Mouse (Mus musculus) cortical plate, adult 2 months (tissue): ENCODE results near the gene Aph1c. TPM values are rescaled to one million over a fixed set of nuclear protein-coding genes. Genes with fewer than 3 reads are reported as not detected.
A peak's percentile ranks its signal among the peaks of the same experiment; 100 is the strongest.
"Not testable (repeated sequence)": the region's sequence is repeated elsewhere in the genome, so short reads cannot be mapped to it uniquely, and the experiment has no call there.

Experiments
- H3K27ac ChIP-seq: fragments of 200-500 bp; 2 replicates; pipeline ENCODE4 v1.5.1; 2012; ENCODE audit warnings: low read length, control low read depth, inconsistent platforms; ENCODE audit not compliant: insufficient read depth
- H3K4me1 ChIP-seq: fragments of 200-500 bp; 2 replicates; pipeline ENCODE4 v1.6.1; 2011; ENCODE audit warnings: low read length; ENCODE audit not compliant: control insufficient read depth, insufficient read depth
- H3K4me3 ChIP-seq: fragments of 200-500 bp; 2 replicates; pipeline ENCODE4 v1.5.1; 2011; ENCODE audit warnings: mild to moderate bottlenecking, low read length, control low read depth; ENCODE audit not compliant: insufficient read depth
- CTCF ChIP-seq: fragments of 200-500 bp; IDR thresholded peaks from 2 replicates; pipeline ENCODE4 v1.5.1; 2011; ENCODE audit warnings: mild to moderate bottlenecking, control low read depth, low read length; ENCODE audit not compliant: insufficient read depth; ENCODE audit errors: extremely low read depth
- POLR2A ChIP-seq: fragments of 200-500 bp; IDR thresholded peaks from 2 replicates; pipeline ENCODE4 v1.6.1; 2011; ENCODE audit warnings: mild to moderate bottlenecking, low read length, control low read depth; ENCODE audit not compliant: insufficient read depth; ENCODE audit errors: extremely low read depth
- polyA plus RNA-seq: library from polyadenylated mRNA; depleted of rRNA; stranded (reverse); fragments of >200 nt; gene quantifications from 2 replicates; pipeline ENCODE4 v1.2.3, GENCODE M21; 2012; rRNA removed

The Aph1c gene
- polyA plus RNA-seq: 5.3 and 5.5 TPM in 2 replicates

DNA sequence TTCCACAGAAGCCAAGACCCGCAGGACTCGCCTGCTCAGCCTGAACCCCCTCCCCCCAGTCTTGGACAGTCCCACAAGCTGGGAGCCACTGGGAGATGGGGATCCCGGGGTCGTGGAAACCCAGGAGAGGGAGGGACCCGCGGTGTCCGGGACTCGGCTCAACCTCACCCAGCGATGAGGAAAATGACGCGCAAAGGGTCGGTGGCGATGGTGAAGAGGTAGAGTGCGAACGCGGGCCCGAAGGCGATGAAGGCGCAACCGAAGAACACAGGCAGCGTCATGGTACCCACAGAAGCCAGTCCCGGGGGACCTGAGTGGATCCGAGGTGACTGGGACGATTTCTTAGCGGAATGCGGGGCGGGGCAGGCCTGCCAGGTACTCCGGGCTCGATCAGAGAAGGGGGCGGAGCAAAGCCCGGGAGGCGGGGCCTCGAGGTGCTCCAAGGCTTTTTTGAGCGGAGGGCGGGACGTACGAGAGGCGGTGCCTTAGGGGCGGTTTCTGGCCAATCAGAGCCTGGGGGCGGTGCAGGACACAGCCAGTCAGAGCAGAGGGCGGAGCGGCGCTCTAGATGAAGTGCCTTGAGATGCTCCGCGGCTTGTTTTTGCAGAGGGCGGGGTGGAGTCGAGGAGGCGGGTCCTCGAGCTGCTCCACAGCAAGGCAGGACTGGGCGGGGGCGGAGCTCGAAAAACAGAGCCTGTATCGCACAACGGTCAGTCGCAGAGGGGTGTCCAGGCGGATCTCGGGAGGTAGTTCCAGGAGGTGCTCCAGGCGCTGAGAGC is at the start of gene Aph1c:
Aph1c (minus strand) TSS at position 409 of the 779 bp plus-strand sequence.
- H3K4me1 ChIP-seq: peaks cover 3% of the 10 kb centered on the region; the same call in 1 of the 2 replicates

GRCm38 (mm10) chr9:66883500-66883899 is 49.0 kb upstream of the Aph1c start:
- TF ChIP-seq CTCF (no peak), POLR2A (no peak)
- no peaks in the 10 kb centered on the region; the same call in 1 of the 2 replicates for H3K4me1 ChIP-seq

More for the DNA sequence above, at the start of gene Aph1c:
- H3K4me3 ChIP-seq: peak within 1 kb of the TSS; percentile 90
- TF ChIP-seq CTCF: no peak
- TF ChIP-seq POLR2A: peak; percentile 45; the same call in 1 of the 2 replicates
- H3K27ac ChIP-seq: no peak within 1 kb of the TSS

DNA sequence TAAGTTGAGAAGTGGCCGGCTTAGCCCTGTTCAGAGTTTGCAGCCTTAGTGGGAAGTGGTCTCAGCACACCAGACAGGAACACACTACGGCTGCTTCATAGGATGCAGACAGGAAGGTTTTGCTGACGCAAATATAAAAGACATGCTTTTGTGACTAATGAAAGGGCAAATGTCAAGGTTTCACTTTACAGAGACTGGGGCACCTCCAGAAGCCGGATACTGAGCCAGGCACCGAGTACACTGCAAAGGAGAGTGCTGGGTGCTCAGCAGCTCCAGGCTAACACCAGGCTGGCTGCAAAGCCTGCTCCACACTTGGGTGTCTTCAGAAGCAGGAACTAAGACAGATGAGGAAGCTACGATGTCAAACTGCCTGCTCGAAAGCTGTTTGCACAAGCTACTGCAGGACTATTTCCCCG is 47.9 kb upstream of the Aph1c start:
- no peak overlapping the region for H3K27ac ChIP-seq
- H3K4me1 ChIP-seq: no peaks in the 10 kb centered on the region; the same call in 1 of the 2 replicates
- no peak overlapping the region for H3K4me3 ChIP-seq
- no peak for TF ChIP-seq CTCF
- no peak for TF ChIP-seq POLR2A

More at GRCm38 (mm10) chr9:66883500-66883899, 49.0 kb upstream of the Aph1c start:
- Histone ChIP-seq H3K27ac (no peak overlapping the region), H3K4me3 (no peak overlapping the region)

- TF ChIP-seq POLR2A (no peak), CTCF (no peak)
- H3K4me1 ChIP-seq: no peaks in the 10 kb centered on the region; the same call in 1 of the 2 replicates
- H3K27ac ChIP-seq: no peak overlapping the region
- H3K4me3 ChIP-seq: no peak overlapping the region
Measured at GRCm38 (mm10) chr9:66881858-66882257, 47.3 kb upstream of the Aph1c start.

GRCm38 (mm10) chr9:66880752-66881151 is 46.2 kb upstream of the Aph1c start:
- Histone ChIP-seq H3K27ac (no peak overlapping the region), H3K4me3 (no peak overlapping the region), H3K4me1 (no peaks in the 10 kb centered on the region; the same call in 1 of the 2 replicates)
- TF ChIP-seq CTCF: no peak
- TF ChIP-seq POLR2A: no peak

- Histone ChIP-seq H3K27ac (no peak overlapping the region), H3K4me1 (no peaks in the 10 kb centered on the region; the same call in 1 of the 2 replicates), H3K4me3 (no peak overlapping the region)
- TF ChIP-seq CTCF: no peak
- TF ChIP-seq POLR2A: no peak
Measured at GRCm38 (mm10) chr9:66879486-66879885, 45.0 kb upstream of the Aph1c start.

DNA sequence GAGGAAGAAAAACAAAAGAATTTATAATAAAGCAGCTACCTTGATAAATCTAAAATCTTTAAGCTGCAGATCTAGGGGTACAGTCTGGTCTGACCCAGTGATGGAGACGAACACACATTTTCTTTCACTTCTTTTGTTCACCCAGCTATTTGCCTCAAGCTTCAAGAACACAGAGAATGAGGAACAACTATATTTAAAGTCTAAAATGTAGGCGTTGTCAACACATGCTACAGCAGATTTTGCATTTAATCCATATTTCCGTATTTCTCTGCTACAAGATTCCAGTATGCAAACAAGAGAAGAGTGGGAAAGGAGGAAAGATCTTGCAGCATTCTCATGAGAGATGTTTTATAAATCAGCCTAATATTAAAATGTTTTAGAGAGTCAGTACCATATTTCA is 44.4 kb upstream of the Aph1c start:
- Histone ChIP-seq H3K27ac (no peak overlapping the region), H3K4me3 (no peak overlapping the region), H3K4me1 (no peaks in the 10 kb centered on the region; the same call in 1 of the 2 replicates)
- TF ChIP-seq CTCF (no peak), POLR2A (no peak)

DNA sequence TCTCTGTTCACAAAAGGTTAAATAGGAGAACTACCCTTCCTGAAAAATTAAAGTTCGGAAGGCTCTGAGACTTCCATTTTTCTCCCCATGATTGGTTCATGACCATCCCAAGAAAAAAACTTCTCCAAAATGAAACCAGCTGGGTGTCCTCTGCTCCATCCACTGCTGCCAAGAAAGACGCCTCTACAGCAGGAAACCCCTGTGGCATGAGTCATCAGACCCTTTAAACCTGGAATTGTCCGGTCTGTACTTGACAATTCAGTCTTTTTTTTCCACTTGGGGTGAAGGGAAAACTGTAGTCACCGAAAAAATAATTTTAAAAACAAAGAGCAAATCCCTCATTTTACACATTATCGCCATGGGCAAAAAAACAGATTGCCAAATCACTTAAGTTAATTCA is 42.1 kb upstream of the Aph1c start:
- Histone ChIP-seq H3K4me1 (no peaks in the 10 kb centered on the region; the same call in 1 of the 2 replicates), H3K27ac (no peak overlapping the region), H3K4me3 (no peak overlapping the region)
- TF ChIP-seq CTCF (no peak), POLR2A (no peak)

GRCm38 (mm10) chr9:66874297-66874696 is 39.8 kb upstream of the Aph1c start:
- H3K4me1 ChIP-seq: no peaks in the 10 kb centered on the region
- no peak overlapping the region for H3K27ac ChIP-seq
- TF ChIP-seq POLR2A: no peak
- TF ChIP-seq CTCF: no peak
- no peak overlapping the region for H3K4me3 ChIP-seq

DNA sequence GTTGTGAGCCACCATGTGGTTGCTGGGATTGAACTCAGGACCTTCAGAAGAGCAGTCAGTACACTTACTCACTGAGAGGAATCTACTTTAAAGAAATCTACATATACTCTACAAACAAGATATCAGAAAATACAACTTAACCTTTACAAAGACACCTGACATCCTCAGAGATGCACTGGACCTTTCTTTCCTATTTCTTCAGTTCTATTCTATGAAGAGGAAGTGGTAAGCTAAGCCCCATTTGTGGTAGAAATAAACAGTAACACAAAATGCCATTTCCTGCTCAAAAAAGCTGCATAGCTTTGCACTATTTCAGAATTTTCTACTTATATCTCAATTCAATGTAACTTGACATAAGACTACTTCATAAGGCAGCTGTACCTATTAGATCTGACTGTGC is 39.0 kb upstream of the Aph1c start:
- Histone ChIP-seq H3K4me3 (no peak overlapping the region), H3K4me1 (no peaks in the 10 kb centered on the region), H3K27ac (no peak overlapping the region)
- TF ChIP-seq POLR2A (no peak), CTCF (no peak)

GRCm38 (mm10) chr9:66873009-66873408 is 38.5 kb upstream of the Aph1c start:
- H3K4me1 ChIP-seq, H3K4me3 ChIP-seq, H3K27ac ChIP-seq: not testable (repeated sequence)
